Mouse (Mus musculus): ENCODE measurements at regions not wholly inside any gene's neighbourhood (a gene's known extent, or its start where the extent isn't known, plus 50 kb on each side); places are given as distances from the start of the nearest gene placed in this dataset.

DNA sequence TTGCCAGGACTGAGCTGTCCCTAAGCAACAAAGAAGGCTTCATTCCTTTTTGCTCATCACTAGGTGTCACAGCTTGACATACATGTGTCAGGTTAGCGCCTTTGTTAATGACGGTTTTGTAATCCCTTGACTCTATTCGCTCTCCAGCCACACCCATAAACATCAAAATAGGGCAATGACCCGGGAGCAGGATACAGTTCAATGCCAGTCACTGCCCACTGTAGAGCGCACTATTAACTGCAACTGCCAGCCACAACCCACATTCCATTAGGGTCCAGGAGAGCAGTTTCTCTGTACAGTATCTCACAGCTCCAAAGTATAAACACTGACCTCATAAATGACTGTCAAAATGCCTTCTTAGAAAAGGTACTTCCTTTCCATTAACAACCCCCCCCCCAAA, 163.5 kb upstream of the Nfe2l3 start:
- DNase-seq (ENCODE audit: low spot score in 2 of 2), result no peak

DNA sequence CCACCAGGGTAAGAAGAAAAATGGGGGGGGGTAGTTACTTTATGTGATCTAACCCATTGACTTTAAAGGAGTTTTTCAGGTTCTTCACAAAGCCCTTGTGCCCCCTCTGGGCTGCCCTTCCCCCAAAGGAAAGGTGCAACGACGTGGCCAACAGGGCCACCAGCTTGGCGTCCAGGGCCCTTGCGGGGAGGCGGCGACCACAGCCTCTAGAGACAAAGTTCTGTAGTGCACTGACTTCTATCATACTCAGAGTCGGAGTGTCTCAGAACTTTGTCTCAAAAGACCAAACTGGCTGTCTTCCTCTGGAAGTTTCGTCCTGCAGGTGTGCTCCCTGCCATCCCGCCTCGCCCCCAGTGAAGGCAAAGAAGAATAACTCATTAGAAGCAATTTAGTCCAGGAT, 162.9 kb upstream of the Nfe2l3 start:
- no peak for DNase-seq (ENCODE audit: low spot score in 2 of 2)

DNA sequence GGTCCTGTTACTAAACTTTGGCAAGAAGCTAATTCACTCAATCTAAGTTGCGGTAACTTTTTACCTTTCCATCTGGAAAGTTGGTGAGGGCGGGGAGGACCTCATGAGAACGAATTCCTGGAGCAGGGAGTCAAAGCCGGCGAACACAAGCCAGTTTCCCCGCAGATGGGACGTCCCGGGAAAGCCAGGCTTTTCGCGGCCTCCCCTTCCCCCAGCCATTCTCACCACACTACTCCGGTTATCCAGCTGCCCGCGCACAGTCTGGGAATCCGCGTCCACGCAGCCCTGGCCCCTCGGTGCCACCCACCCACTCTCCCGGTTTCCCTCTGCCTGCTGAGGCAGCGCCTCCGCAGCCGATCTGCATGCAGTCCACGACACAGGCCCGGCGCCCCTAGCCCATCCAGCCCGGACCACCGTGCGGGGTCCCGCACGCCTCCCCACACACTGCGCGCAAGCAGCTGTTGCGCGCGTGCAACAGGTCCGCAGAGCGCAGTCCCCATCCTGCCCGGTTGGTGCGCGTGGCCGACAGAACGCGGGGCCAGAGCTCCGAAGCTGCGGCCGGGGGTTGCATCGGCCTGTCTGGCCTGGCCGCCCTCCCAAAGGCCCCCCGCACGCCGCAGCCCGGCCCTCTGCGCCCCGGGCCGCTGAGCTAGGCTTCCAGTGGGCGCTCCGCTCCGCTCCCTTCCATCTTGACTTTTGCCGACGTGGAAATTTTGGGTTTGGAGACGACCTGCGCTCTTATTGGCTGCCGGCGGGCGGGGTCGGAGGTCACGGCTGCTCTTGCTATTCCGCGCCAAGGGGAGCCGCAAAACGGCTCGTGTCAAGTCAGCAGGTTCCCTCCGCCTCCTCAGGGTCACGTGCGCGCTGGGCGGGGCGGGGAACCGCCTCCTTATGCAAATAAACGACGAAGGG, 162.0 kb upstream of the Nfe2l3 start:
- DNase-seq (ENCODE audit: low spot score in 2 of 2), result peak; percentile 68 to 83

DNA sequence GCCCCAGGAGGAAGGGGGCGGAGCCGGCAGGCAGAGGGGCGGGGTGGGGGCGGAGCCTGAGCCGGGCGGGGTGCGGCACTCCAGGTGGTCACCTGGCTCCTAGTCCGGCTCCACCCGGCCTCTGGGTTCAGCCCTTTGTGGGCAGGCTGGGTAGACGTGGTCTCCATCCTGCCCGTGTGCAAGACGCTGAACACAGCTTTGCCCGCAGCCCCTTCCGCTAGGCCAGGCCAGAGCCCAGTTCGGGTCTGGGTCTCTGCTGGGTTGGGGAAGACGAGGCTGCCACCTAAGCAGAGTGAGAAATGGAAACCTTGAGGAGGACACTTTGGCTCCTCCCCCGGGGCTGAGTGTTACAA, 161.4 kb upstream of the Nfe2l3 start:
- DNase-seq (ENCODE audit: low spot score in 2 of 2), result no peak

DNA sequence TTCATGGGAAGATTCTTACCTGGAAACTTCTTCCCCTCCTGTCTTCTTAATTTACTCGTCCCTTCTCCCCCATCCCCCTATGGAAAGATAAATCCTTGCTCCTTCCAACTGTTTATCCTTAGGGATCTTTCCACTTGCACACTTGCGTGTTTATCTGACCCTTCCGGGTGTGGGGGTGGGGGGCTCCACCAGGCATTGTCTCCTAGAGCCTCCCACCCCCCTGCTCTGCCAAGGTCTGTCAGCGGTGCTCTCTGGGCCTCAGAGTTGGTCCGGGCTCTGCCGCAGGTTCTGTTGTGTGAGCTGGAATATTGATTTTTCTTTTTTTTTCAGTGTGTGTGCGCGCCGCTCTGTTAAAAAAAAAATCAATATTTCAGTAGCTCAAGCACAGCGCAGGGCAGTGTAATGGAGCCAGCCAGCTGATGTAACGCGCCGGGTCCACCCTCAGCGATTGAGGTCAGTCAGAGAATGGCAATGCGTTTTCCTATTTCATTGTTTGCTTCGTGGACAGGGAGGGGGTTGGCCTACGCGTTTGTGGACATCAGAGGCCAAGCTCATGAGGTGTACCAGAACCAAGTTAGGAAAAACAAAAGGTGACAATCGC, 160.2 kb upstream of the Nfe2l3 start:
- no peak for DNase-seq (ENCODE audit: low spot score in 2 of 2)

DNA sequence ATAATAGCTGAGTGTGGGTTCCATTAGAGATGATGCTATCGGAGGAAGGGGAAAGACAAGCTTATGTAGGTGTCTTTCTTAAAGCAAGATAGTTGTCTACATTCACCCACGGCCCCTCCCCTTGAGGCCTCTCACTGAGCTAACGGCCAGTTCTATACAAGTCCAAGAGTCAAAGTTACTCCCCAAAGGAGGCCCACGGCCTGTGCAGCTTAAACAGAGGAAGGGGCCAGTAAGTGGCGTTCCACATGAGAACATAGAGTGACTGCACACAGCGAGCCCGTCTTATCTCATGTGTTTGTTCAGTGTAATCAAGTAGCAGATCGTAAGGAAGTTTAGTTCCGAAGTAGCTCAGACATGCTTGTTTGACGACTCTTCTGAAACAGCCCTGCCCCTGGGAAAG, 153.0 kb upstream of the Nfe2l3 start:
- DNase-seq (ENCODE audit: low spot score in 2 of 2), result no peak

DNA sequence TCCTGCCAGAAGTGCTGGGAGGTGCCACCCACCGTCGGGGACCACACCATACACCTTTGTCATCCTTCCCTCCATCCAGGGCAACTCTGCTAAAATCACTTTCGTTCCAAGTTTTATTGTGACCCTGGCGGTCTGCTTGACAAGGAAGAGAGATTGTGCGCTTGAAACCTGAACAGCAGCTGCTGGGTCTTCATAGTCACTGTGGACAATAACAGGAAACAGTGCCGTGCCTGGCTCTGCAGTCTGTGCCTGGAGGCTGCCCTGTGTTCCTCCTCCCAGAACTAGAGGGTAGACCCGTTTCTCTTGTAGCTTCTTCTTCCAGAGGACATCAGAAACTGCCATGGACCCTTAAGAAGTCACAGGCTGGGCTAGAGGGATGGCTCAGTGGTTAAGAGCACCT, 152.2 kb upstream of the Nfe2l3 start:
- DNase-seq (ENCODE audit: low spot score in 2 of 2), result no peak

DNA sequence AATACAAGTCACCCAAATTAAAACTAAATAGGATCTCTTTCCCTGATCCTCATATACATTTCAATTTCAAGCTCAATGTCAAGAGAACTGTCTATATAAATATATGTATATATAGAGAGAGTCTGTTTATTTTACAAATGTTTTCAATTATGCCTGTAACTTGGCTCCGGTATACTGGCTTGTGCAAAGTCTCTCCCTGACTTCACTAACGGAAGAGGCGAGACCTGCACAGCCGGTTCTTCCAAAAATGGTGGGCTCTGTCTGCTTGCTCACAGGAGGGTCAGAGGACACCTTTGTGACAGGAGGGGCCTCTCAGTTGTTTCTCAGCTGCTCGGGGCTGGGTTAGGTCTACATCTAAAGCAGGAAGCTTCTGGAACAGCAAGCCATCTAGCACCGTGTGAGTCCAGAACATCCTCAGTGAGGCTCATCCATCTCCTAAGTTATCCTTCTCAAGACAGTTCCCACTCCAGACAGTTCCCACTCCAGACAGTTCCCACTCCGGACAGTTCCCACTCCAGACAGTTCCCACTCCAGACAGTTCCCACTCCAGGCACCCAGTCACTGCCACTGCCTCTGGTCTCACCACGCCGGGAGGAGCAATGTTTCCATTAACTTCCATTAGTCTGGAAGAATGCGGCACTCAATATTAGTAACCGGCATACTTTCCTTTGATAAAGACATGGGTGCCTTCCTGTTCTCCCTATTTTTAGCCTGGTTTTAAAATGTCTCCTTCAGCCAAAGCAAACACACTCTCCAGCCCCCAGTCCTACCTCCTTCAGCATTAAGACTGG, 148.4 kb upstream of the Nfe2l3 start:
- DNase-seq (ENCODE audit: low spot score in 2 of 2), result no peak

DNA sequence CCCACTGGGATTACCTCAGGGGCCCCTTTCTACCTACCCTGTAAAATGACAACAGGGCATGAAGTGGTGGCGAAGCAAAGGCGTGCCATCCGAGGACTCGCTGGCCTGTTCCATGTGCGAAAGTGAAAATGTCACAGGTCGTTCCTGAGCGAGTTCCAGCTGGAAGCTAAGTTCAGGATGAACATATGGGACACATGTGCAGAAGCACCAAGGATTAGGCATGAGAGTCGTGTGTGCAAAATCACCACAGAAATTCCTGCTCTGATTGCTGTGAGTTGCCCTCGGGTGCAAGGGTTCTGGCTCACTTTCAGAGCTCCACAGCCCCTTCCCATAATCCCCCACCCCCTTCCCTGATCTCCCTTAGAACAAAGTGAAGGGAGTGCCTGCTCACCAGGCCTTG, 147.6 kb upstream of the Nfe2l3 start:
- no peak for DNase-seq (ENCODE audit: low spot score in 2 of 2)

DNA sequence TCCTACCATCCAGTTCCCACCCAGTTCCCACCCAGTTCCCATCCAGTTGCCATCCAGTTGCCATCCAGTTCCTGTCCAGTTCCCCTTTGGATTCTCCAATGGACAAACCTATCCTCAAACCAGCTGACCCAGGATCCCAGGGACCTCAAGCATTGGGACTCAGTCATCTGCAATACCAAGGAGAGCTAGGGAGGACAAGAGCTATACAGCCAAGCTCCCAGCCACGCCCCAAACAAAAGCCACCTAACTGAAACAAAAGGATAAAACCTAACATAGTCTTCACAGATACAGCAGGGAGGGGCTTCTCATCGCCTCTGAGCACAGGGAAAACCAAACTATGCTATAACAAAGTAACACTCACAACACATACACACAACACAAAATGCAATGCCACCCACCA, 145.6 kb upstream of the Nfe2l3 start:
- DNase-seq (ENCODE audit: low spot score in 2 of 2), result no peak

DNA sequence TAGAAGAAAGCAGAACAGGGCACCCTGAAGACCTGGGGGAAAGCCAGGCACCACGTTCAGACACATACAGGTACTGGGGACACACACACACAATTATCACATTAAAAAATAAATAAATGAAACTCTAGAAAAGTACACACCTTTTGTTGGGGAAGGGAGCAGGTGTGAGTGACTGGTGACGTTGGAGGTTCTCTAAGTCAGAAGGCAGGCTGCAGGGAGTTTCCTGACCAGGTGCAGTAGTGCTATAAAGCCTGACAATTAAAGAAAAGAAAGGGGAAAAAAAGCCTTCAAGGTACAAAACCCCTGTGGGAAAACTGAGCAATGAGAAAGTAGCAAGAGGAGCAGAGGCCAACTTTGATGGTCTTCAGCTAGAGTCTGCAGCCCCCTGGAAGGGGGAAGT, 145.1 kb upstream of the Nfe2l3 start:
- DNase-seq (ENCODE audit: low spot score in 2 of 2), result no peak

DNA sequence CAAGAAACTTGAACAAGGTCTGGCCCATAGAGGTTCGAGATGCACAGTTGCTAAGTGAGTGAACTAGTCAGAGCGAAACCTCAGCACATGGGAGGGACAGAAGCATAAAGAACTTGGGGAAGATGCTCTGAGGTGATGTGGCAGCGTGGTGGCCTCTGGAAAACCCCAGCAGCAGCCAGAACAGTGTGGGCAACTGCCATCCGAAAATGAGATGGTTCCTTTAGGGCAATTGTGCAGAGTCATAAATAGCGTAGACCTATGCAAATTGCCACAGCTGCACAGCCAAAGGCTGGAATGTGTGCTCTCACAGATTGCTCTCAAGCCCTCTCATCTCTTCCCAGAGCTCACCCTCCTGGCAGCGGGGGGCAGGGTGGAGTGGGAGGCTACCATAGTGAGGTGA, 144.7 kb upstream of the Nfe2l3 start:
- no peak for DNase-seq (ENCODE audit: low spot score in 2 of 2)

DNA sequence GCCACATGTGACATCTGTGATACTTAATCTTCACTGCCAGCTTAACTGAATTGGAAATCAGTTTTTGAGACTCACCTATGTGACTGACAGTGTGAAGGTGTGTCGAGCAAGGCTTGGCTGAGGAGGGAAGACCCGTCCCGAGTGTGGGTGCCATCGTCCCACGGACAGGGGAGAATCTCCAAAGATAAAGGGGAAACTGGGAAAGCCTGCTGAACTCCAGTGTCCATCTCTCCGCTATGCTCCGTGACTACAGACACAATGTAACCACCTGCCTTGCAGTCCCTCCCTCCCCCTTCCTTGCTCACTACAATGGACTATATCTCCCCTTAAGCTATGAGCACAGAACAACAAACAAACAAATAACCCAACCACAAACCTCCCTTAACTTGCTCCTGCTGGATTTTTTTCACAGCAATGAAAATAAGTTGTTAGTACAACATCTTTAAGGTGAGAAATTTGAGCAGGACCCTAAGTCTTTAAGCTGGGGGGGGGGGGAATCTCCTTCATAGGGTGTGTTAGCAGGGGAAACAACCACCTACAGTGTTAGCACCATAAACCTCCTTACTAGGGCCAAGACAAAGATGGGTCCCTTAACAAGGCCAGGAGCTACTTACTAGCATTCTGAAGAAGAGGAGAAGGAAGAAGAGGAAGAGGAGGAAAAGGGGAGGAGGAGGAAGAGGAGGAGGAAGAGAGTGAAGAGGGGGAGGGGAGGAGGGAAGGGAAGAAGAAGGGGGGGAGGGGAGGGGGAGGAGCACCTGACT, 144.0 kb upstream of the Nfe2l3 start:
- DNase-seq (ENCODE audit: low spot score in 2 of 2), result no peak

DNA sequence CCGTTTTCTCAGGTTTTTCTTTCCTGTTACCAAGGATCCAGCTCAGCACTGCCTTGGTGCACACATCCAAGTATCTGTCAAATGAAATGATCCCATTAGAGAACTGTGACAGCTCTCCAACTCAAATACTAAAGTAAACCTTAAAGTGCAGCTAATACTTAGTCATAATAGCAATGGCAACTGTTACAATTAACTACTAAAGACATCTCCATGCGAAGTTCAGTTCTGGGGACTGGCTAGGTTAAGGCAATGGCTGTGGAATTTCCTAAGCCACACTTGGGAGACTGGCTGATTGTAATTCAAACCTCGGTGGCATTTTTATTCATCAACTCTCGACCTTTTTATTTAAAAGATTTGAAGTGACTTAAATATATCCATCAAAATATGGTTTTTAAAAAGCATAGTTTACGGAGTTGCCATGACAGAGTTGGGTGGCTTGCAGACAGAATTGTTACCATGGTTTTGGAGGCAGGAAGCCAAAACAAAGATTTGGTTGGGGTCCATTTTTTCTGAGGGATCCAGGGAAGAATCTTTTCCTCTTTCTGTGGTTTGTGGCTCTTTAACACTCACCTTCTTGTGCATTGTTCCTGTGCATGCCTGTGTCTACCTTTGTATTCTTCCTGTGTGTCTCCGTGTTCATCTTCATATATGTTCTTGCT, 143.3 kb upstream of the Nfe2l3 start:
- no peak for DNase-seq (ENCODE audit: low spot score in 2 of 2)

DNA sequence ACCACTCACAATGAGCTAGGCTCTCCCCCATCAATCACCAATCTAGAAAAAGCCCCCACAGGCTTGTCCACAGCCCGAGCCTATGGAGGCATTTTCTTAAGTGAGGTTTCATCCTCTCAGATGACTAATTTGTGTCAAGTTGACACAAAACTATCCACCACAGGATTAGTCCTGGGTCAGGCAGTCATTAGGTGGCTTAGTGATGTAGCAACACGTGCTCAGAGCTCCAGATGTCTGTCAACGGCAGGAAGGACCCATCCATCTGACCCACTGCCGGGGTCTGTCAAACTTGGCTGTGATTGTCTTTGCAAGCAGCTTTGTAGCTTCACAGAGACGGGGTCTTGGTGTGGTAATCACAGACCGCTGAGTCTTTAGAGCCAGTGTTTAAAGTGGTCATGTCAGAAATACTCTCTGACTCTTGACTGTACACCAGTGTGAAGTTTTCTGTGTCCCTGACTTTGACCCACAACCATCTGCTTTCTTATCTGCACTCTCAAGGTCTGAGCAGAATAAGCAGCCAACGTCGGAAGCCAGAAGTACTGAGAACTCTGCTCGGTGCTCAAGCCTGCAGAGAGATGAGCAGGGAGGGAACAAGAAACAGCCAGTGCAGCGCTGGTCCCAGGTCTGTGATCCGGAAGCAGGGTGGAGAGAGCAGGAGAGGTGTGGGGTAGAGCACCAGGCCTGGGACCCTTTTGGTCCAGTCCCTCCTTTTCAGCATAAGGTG, 131.6 kb upstream of the Nfe2l3 start:
- DNase-seq (ENCODE audit: low spot score in 2 of 2), result peak in 1 of 2 experiments; percentile 26

DNA sequence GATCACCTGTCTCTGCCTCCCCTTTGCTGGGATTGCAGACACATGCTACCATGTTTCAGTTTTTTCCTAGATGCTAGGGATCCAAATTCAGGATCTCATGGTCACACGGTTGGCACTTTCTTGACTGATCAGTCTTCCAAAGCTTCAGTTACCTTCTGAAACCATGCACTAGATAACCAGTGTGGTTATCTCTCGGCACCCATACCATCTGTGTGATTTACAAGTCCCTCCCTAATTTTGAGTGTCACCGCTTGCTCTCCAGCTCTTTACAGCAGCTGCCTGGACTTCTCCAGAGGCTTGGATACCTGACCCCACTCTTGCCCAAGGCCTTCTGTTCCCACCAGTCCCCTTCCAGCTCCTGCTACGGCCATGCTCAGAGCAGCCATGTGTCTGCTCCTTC, 130.6 kb upstream of the Nfe2l3 start:
- no peak for DNase-seq (ENCODE audit: low spot score in 2 of 2)

DNA sequence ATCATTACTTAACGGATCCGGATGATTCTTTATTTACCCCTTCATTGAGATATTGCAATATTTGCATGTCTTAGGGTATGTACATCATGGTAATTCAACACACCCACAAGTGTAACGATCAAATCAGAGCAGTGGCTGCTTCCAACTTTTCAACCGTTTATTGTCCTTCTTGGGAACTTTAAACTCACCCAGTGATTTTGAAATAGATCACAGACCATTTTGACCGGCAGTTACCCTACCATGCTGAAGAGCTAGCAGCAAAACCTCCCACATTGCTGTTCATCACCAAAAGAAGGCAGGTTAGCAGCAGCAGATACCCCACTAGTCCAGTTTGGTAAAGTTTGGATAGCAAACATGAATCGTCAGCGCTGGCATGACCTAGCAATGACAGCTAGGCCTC, 130.2 kb upstream of the Nfe2l3 start:
- no peak for DNase-seq (ENCODE audit: low spot score in 2 of 2)

DNA sequence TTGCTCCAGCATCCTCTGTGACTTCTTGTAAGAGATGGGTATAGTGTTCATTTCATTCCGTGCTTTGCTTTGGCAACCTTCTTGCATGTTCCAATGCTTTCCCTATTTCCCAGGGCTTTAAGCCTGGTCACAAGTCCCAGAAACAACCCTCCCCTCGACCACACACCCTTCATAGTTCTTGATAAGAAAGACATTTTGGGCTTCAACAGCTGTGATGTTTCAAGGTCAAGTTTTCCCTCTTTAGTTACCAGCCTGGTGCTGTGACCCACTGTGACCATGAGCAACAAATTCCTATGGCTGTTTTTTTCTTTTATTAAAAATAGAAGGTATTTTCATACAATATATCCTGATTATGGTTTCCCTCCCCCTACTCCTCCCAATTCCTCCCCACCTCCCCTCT, 114.1 kb upstream of the Nfe2l3 start:
- DNase-seq (ENCODE audit: low spot score in 2 of 2), result no peak

DNA sequence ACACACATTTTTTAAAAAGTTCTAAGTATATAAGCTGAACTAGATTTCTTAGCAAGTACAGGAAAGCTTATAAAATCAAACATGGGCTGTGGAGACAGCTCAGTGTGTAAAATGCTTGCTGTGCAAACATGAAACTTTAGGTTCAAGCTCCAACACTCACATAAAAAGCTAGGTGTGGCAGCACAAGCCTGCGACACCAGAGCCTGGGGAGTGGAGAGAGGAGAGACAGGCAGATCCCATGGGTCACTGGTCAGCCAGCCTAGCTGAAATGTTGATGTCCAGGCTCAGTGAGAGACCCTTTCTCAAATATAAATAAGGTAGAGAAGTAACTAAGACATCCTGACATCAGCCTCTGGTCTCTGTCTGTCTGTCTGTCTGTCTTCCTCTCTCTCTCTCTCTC, 112.5 kb upstream of the Nfe2l3 start:
- DNase-seq (ENCODE audit: low spot score in 2 of 2), result no peak
